ENCODE assay signal across 9 mouse cellular contexts in the genomic region with DNA sequence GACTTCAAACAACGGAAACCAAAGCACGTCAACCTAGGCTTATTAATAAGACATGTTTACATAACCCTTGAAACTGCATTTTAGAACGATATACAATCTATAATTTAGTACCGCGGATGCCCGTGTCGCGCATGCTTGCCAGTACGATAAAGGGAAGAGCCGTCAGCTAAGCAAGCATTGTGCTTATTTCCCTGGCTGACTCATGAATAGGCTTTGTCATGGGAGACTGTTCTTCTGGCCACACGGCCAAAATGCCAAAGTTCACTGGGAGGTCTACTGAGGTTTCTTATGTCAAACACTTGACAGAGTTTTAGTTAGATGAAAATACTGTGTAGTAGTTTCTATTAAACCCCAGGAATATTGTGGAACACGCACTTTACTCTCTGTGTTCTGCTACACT. TPM values are rescaled to one million over a fixed set of nuclear protein-coding genes. Genes with fewer than 3 reads are reported as not detected.
DNase-seq lines count a peak whose midpoint lies in the region; ATAC-seq and TF ChIP-seq lines count a peak whose summit lies in the region.
"Had no signal": no experiment of that assay in that cellular context is flagged by ENCODE, and none has a peak within 500 bp of the region (broad histone marks: within the 10 kb centered on the region; RNA-seq: fewer than 3 reads in every experiment).

No protein-coding gene starts in this region.

- in situ Hi-C loops in Patski (cut with MboI; ENCODE audit: low pct_unique_long_range_greater_than_20kb), result no loop called here

- POLR2A ChIA-PET in Patski (lab: Charles Lee), result no interaction called here

- WGBS in midbrain, embryonic 13.5 days, result 53% methylated on average over 12 of the region's 12 CpGs

- peak overlapping the region; percentile 87 for H3K4me2 ChIP-seq in midbrain, embryonic 13.5 days (replicated peaks)

- no peaks in the 10 kb centered on the region for H3K9me3 ChIP-seq in midbrain, embryonic 13.5 days

- H3K27me3 ChIP-seq in Patski, result no peaks in the 10 kb centered on the region
- H3K27me3 ChIP-seq in midbrain, embryonic 13.5 days, result no peaks in the 10 kb centered on the region

- CTCF ChIA-PET in Patski (lab: Charles Lee), result interaction anchor here (1.0 kb wide), 2 partner anchors 16 to 21 kb away, joined by 3 to 4 read pairs; no protein-coding TSS in a partner anchor

- TF ChIP-seq CTCF in Patski (IDR thresholded peaks at IDR 0.05), result no peak

- 0 out of 2 replicates have a peak overlapping the region, but pooled peaks have one; percentile 67 for H3K4me3 ChIP-seq in midbrain, embryonic 13.5 days (replicated peaks)

- H3K9ac ChIP-seq in midbrain, embryonic 13.5 days (replicated peaks), result no peak overlapping the region

- no peaks in the 10 kb centered on the region for H3K36me3 ChIP-seq in midbrain, embryonic 13.5 days

- intact Hi-C loops in heart, postnatal 10 days (cut with DNase I), result loop anchor here (5.0 kb wide), 1 partner anchor 64 kb away; no protein-coding TSS in a partner anchor

- peak; percentile 43 for DNase-seq in Patski (ENCODE audit: low read depth, low spot score)
- peak; percentile 65 to 68 for DNase-seq in adrenal gland, postnatal 36 days
- peak; percentile 48 to 54 for DNase-seq in heart, postnatal 10 days
- DNase-seq in kidney, postnatal 25 days, result peak; percentile 57 to 64
- no peak for DNase-seq in ovary, adult 18-20 months (ENCODE audit: low spot score)
- DNase-seq in layer of hippocampus, adult 11-12 months (ENCODE audit: low spot score), result no peak

- H3K4me1 ChIP-seq in midbrain, embryonic 13.5 days (replicated peaks), result peaks cover 14% of the 10 kb centered on the region

- H3K27ac ChIP-seq in midbrain, embryonic 13.5 days, result no peak overlapping the region

- ATAC-seq in Patski, result peak; percentile 58
- ATAC-seq in midbrain, embryonic 13.5 days, result no peak
- no peak for ATAC-seq in erythroid progenitor cell, adult 5-6 weeks (replicated peaks; ENCODE audit: low FRiP score, poor library complexity, severe bottlenecking)

RNA-seq across cellular contexts. Expression of gene Hivep2, which starts 17.8 kb away (rescaled TPM):
- 8.8 TPM for polyA plus RNA-seq in Patski (2021)
- total RNA-seq in adrenal gland, postnatal 36 days (2021), result 10 to 100 TPM; 33.7 to 35.1 TPM
- total RNA-seq in heart, postnatal 10 days (2021), result 10 to 100 TPM; 25.7 to 28.4 TPM
- polyA plus RNA-seq in midbrain, embryonic 13.5 days (2015; fragmentation: Nextera tagmentation; extraction: Ambion mirVana), result 6.3 TPM in 2 replicates
- 4.3 and 4.6 TPM in 2 replicates for total RNA-seq in erythroid progenitor cell, adult 5-6 weeks (2015; ENCODE audit: low replicate concordance)
- total RNA-seq in erythroid progenitor cell, adult 5-6 weeks (2017; ENCODE audit: low replicate concordance), result 1.3 and 1.5 TPM in 2 replicates
- polyA plus RNA-seq: erythroblast, embryonic 14.5 days had no signal

Comparison
In these comparisons a context has a peak if more than half of its experiments do, and no peak if none do; other contexts are left out.
1. DNase-seq: peak in Patski (single experiment), adrenal gland, postnatal 36 days (2 of 2), heart, postnatal 10 days (2 of 2) and kidney, postnatal 25 days (2 of 2); none in ovary, adult 18-20 months (single experiment) and layer of hippocampus, adult 11-12 months (single experiment).
2. RNA of gene Hivep2, which starts 17.8 kb away (total RNA-seq): 33.7 to 35.1 TPM in adrenal gland, postnatal 36 days and 25.7 to 28.4 TPM in heart, postnatal 10 days; 1.3 to 4.6 TPM in erythroid progenitor cell, adult 5-6 weeks; every median in the first group is over 4 times any median in the second.